Mouse (Mus musculus) liver, postnatal 0 days (tissue): ENCODE results near the gene Sphk1. TPM values are rescaled to one million over a fixed set of nuclear protein-coding genes. Genes with fewer than 3 reads are reported as not detected.

Experiments
- ATAC-seq: fragments of 200-750 bp; cut with Nextera tagmentation; 2 replicates; pipeline ENCODE4 v1.8.0; 2017; ENCODE audit warnings: mild to moderate bottlenecking, moderate library complexity
- DNase-seq: peaks from one replicate; pipeline ENCODE4 v3.0.0-alpha.2; 2016
- H3K27ac ChIP-seq: fragments of 300-500 bp; sonication (generic); 2 replicates; pipeline ENCODE4 v1.5.1; 2014; ENCODE audit warnings: antibody characterized with exemption, moderate library complexity, mild to moderate bottlenecking, low read depth
- H3K27me3 ChIP-seq: fragments of 300-500 bp; sonication (generic); 2 replicates; pipeline ENCODE4 v1.6.1; 2014; ENCODE audit warnings: low read length, control low read depth, mixed read lengths; ENCODE audit not compliant: insufficient read depth
- H3K36me3 ChIP-seq: fragments of 300-500 bp; sonication (generic); replicated peaks from 2 replicates; pipeline ENCODE4 v1.6.1; 2014; ENCODE audit warnings: mild to moderate bottlenecking, control low read depth, low read length, moderate library complexity, mixed read lengths; ENCODE audit not compliant: insufficient read depth
- H3K4me1 ChIP-seq: fragments of 300-500 bp; sonication (generic); 2 replicates; pipeline ENCODE4 v1.6.1; 2014; ENCODE audit warnings: antibody characterized with exemption, mild to moderate bottlenecking, control low read depth; ENCODE audit not compliant: insufficient read depth
- H3K4me2 ChIP-seq: fragments of 300-500 bp; sonication (generic); 2 replicates; pipeline ENCODE4 v1.6.1; 2014; ENCODE audit warnings: low read depth, mild to moderate bottlenecking, low read length, moderate library complexity, mixed read lengths
- H3K4me3 ChIP-seq: fragments of 300-500 bp; sonication (generic); 2 replicates; pipeline ENCODE4 v1.5.1; 2014; ENCODE audit warnings: low read depth, low read length
- H3K9ac ChIP-seq: fragments of 300-500 bp; sonication (generic); replicated peaks from 2 replicates; pipeline ENCODE4 v1.6.1; 2014; ENCODE audit warnings: mild to moderate bottlenecking, moderate library complexity
- H3K9me3 ChIP-seq: fragments of 300-500 bp; sonication (generic); 2 replicates; pipeline ENCODE4 v1.6.1; 2016; ENCODE audit warnings: mild to moderate bottlenecking, control low read depth, low read length, mixed read lengths
- CTCF ChIP-seq: sonication (generic); IDR thresholded peaks from 2 replicates; pipeline ENCODE4 v1.5.1; 2016; ENCODE audit warnings: antibody characterized with exemption, low read depth
- EP300 ChIP-seq: IDR thresholded peaks from 2 replicates; pipeline ENCODE4 v1.6.1; 2016; ENCODE audit warnings: antibody characterized with exemption, low read depth, mild to moderate bottlenecking
- WGBS: fragments of 180-500 bp; shearing (Covaris S2); extraction: QIAGEN DNeasy Blood & Tissue Kit; methylation state at CpG from one replicate; pipeline ENCODE4 v1.1.7; 2014; ENCODE audit not compliant: insufficient replicate concordance; 5-methylcytosine and 5-hydroxymethylcytosine counted together
- polyA plus RNA-seq: library from polyadenylated mRNA; unstranded; fragments of >200 nt; fragmentation: Nextera tagmentation; extraction: Ambion mirVana; gene quantifications from 2 replicates; pipeline ENCODE4 v1.2.1, GENCODE M21; 2015

The Sphk1 gene
- polyA plus RNA-seq, 1 experiment from 2014 or later: 17.4 TPM

DNA sequence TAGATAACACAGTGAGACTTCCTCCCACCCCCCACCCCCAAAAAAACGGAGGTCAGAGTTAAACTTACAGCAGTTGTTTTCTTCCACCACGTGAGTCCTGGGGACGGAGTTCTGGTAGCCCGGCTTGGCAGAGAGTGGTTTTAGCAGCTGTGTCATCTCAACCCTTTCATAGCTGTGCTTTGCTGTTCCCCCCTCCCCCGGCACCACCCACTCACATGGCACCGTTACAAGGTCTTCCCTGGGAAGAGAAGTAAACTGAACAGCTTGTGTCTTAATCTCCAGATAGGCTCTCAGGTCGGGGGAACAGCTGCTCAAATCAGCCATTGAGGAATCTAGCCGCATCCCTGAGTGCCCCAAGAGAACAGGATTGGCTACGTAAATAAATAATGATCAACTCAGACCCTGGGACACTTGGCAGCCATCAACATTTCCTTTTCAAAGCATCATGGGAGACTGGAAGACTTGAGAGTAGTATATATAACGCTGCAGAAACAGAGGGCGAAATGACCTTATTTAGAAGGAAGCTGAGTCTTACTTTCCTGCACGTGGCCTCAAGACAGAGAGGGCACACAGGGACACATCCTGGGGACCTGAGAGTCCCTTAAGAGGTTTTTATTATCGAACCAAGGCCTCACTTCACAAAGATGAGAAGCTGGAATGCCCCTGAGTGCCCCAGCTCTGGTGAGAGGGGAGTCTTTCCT, 36.1 kb upstream of the Sphk1 start:
- H3K9me3 ChIP-seq: no peaks in the 10 kb centered on the region
- ATAC-seq: no peak
- H3K36me3 ChIP-seq: no peaks in the 10 kb centered on the region
- peaks cover 6% of the 10 kb centered on the region for H3K4me1 ChIP-seq
- no peak overlapping the region for H3K4me2 ChIP-seq
- H3K27ac ChIP-seq: no peak overlapping the region
- no peak overlapping the region for H3K9ac ChIP-seq
- H3K4me3 ChIP-seq: no peak overlapping the region
- no peak for TF ChIP-seq EP300
- no peak for TF ChIP-seq CTCF
- WGBS: 61% methylated on average over 13 of the region's 13 CpGs
- no peak for DNase-seq
- H3K27me3 ChIP-seq: no peaks in the 10 kb centered on the region

DNA sequence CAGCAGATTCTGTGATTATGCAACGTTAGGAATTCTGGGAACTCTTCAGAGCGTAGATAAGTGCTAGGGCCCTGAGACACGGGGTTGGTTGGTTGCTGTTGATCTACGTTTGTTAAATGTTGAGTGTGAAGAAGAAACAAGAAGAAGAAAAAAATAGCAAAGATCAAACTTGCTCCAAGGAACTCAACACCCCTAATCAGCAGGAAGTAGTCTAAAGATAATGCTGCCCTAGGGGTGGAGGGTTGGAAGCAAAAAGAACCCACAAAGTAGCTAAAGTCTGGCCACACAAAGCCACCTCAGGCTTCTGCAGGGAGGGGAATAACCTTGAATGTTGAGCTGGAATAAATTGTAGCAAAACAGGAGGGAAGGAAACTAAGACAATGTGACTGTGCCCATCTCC, 33.4 kb upstream of the Sphk1 start:
- no peak overlapping the region for H3K4me2 ChIP-seq
- no peak for ATAC-seq
- H3K9me3 ChIP-seq: no peaks in the 10 kb centered on the region
- H3K9ac ChIP-seq: no peak overlapping the region
- no peaks in the 10 kb centered on the region for H3K4me1 ChIP-seq
- DNase-seq: no peak
- H3K4me3 ChIP-seq: no peak overlapping the region
- no peaks in the 10 kb centered on the region for H3K27me3 ChIP-seq
- no peaks in the 10 kb centered on the region for H3K36me3 ChIP-seq
- H3K27ac ChIP-seq: no peak overlapping the region
- TF ChIP-seq EP300 (no peak), CTCF (no peak)
- 49% methylated on average over 4 of the region's 4 CpGs for WGBS

- DNase-seq: no peak
- TF ChIP-seq EP300: no peak
- TF ChIP-seq CTCF: no peak
- Histone ChIP-seq H3K36me3 (no peaks in the 10 kb centered on the region), H3K4me3 (no peak overlapping the region), H3K9ac (no peak overlapping the region), H3K27ac (no peak overlapping the region), H3K9me3 (no peaks in the 10 kb centered on the region), H3K4me1 (no peaks in the 10 kb centered on the region), H3K4me2 (peak overlapping the region; percentile 47), H3K27me3 (no peaks in the 10 kb centered on the region)
- WGBS: 48% methylated on average over 33 of the region's 34 CpGs
- no peak for ATAC-seq
Measured at GRCm38 (mm10) chr11:116498596-116498995, 32.1 kb upstream of the Sphk1 start.

DNA sequence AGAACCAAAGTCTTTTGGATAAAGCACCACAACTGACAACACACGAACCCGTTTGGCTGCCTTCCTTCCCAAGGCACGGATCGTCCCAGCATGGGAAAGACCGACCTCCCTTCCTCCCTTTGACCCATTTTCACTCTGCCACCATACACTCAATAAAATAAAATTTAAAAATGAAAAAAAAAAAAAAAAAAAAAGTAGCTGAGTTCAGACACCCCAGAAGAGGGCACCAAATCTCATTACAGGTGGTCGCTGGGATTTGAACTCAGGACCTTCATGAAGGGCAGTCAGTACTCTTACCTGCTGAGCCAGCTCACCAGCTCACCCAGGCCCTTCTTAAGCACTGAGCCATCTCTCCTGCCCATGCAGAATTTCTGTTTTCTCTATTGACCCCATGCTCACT, 31.7 kb upstream of the Sphk1 start:
- DNase-seq (no peak), ATAC-seq (no peak)
- 44% methylated on average over 6 of the region's 6 CpGs for WGBS
- no peak overlapping the region for H3K9ac ChIP-seq
- H3K36me3 ChIP-seq: no peaks in the 10 kb centered on the region
- no peak overlapping the region for H3K27ac ChIP-seq
- TF ChIP-seq CTCF: no peak
- TF ChIP-seq EP300: no peak
- H3K9me3 ChIP-seq: no peaks in the 10 kb centered on the region
- no peak overlapping the region for H3K4me3 ChIP-seq
- H3K4me1 ChIP-seq: no peaks in the 10 kb centered on the region
- H3K27me3 ChIP-seq: no peaks in the 10 kb centered on the region
- no peak overlapping the region; the same call in 1 of the 2 replicates for H3K4me2 ChIP-seq

DNA sequence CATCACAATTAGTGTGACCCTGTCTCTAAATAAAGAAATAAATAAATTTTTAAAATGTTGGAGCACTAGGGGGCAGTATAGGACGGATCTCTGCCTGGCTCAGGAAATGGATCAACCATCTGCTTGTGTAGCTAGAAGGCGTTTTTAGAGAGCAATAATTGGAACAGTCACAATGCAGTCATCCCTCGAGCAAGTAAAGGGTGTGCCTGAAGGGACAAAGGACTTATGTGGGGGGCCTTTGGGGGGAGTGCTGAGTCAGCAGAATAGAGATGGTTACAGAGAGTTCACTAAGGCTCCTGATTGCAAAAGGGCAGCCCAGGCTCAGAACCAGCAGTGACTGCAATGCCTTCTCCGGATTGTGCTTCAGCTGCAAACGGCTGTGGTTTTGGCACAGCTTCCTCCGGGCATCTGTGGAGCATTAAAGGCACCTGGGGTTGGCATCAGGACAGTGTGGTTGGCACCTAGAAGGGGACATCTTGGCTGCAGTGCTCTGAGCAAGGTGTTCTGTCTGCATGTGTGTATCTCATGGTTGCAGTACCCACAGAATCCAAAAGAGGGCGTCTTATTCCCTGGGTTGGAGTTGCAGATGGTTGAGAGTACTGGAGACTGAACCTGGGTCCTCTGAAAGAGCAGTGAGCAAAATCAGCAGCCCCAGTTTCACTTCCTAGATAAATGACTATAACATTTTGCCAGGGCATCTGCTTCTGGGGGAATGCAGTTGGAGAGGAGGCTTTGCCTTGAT, 29.5 kb upstream of the Sphk1 start:
- DNase-seq (no peak), ATAC-seq (peak; percentile 66)
- no peak overlapping the region for H3K4me3 ChIP-seq
- no peak overlapping the region for H3K4me2 ChIP-seq
- TF ChIP-seq CTCF: peak; percentile 71
- TF ChIP-seq EP300: no peak
- no peaks in the 10 kb centered on the region for H3K27me3 ChIP-seq
- H3K9ac ChIP-seq: no peak overlapping the region
- H3K9me3 ChIP-seq: no peaks in the 10 kb centered on the region
- no peaks in the 10 kb centered on the region for H3K36me3 ChIP-seq
- H3K4me1 ChIP-seq: peaks cover 5% of the 10 kb centered on the region
- no peak overlapping the region for H3K27ac ChIP-seq
- 26% methylated on average over 7 of the region's 7 CpGs for WGBS

DNA sequence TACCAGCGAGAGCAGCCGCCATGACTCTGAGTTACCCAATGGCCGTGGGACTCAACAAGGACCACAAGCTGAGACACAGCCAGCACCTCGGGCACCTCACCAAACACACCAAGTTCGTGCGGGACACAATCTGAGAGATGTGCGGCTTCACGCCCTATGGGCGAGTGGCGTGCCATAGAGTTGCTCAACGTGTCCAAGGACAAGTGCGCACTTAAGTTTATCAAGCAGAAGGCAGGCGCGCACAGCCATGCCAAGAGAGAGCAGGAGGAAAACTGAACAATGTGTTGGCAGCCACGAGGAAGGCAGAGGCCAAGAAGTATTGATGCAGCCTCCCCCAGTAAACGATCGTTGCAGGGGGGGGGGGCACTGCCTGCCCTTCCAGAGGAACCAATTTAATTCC, 26.2 kb upstream of the Sphk1 start:
- Histone ChIP-seq H3K36me3 (no peaks in the 10 kb centered on the region), H3K9ac (no peak overlapping the region), H3K9me3 (no peaks in the 10 kb centered on the region), H3K4me3 (no peak overlapping the region), H3K4me1 (peaks cover 10% of the 10 kb centered on the region), H3K27ac (no peak overlapping the region), H3K4me2 (no peak overlapping the region), H3K27me3 (no peaks in the 10 kb centered on the region)
- DNase-seq (no peak), ATAC-seq (no peak)
- TF ChIP-seq CTCF: no peak
- no peak for TF ChIP-seq EP300
- WGBS: 90% methylated on average over 17 of the region's 17 CpGs
